Mouse (Mus musculus) liver, embryonic 14.5 days (tissue): ENCODE measurements around the gene Cacna2d2. TPM values are rescaled to one million over a fixed set of nuclear protein-coding genes. Genes with fewer than 3 reads are reported as not detected.

Source experiments
- ATAC-seq: fragments of 200-750 bp; cut with Nextera tagmentation; 2 replicates; pipeline ENCODE4 v1.8.0; 2017; ENCODE audit warnings: moderate number of reproducible peaks, mild to moderate bottlenecking, moderate library complexity; ENCODE audit not compliant: insufficient read depth
- DNase-seq, 3 experiments: peaks; one replicate each; pipeline ENCODE4 v3.0.0-alpha.2; 2012 to 2013; ENCODE audit warnings: low read depth in 3 of 3, low spot score in 3 of 3
- H3K27ac ChIP-seq: fragments of 300-500 bp; sonication (generic); 2 replicates; pipeline ENCODE4 v1.5.1; 2014; ENCODE audit warnings: moderate library complexity, mild to moderate bottlenecking, control low read depth, inconsistent platforms
- H3K27me3 ChIP-seq: fragments of 300-500 bp; sonication (generic); 2 replicates; pipeline ENCODE4 v1.6.1; 2014; ENCODE audit warnings: mild to moderate bottlenecking, low read length, moderate library complexity; ENCODE audit not compliant: control insufficient read depth, insufficient read depth
- H3K36me3 ChIP-seq: fragments of 300-500 bp; sonication (generic); replicated peaks from 2 replicates; pipeline ENCODE4 v1.6.1; 2014; ENCODE audit warnings: low read depth; ENCODE audit not compliant: control insufficient read depth, insufficient read depth
- H3K4me1 ChIP-seq, 2 experiments: fragments of 200-500 bp in 1 of 2; fragments of 300-500 bp in 1 of 2; sonication (generic) in 1 of 2; replicated peaks; 2 replicates each; pipeline ENCODE4 v1.6.1; 2012 to 2014; ENCODE audit warnings: antibody characterized with exemption in 1 of 2, inconsistent platforms in 1 of 2, low read length in 1 of 2; ENCODE audit not compliant: control insufficient read depth in 2 of 2, insufficient read depth in 2 of 2
- H3K4me2 ChIP-seq: fragments of 300-500 bp; sonication (generic); 2 replicates; pipeline ENCODE4 v1.6.1; 2014; ENCODE audit warnings: low read depth, mild to moderate bottlenecking, control low read depth, moderate library complexity
- H3K4me3 ChIP-seq, 2 experiments: fragments of 200-500 bp in 1 of 2; fragments of 300-500 bp in 1 of 2; sonication (generic) in 1 of 2; 2 replicates each; pipeline ENCODE4 v1.5.1; 2012 to 2014; ENCODE audit warnings: low read depth in 2 of 2, low read length in 2 of 2, mild to moderate bottlenecking in 2 of 2, control low read depth in 1 of 2, inconsistent platforms in 1 of 2, moderate library complexity in 1 of 2; ENCODE audit not compliant: insufficient read depth in 1 of 2
- H3K9ac ChIP-seq: fragments of 300-500 bp; sonication (generic); replicated peaks from 2 replicates; pipeline ENCODE4 v1.6.1; 2014; ENCODE audit warnings: mild to moderate bottlenecking, control low read depth, moderate library complexity
- H3K9me3 ChIP-seq: fragments of 300-500 bp; sonication (generic); 2 replicates; pipeline ENCODE4 v1.6.1; 2016; ENCODE audit warnings: low read length, mixed read lengths; ENCODE audit not compliant: control insufficient read depth
- CTCF ChIP-seq: IDR thresholded peaks from 2 replicates; pipeline ENCODE4 v1.5.1; 2016; ENCODE audit warnings: antibody characterized with exemption, low read depth, control low read depth
- EP300 ChIP-seq: IDR thresholded peaks from 2 replicates; pipeline ENCODE4 v1.6.1; 2016; ENCODE audit warnings: antibody characterized with exemption, low read depth
- WGBS: fragments of 180-500 bp; shearing (Covaris S2); extraction: QIAGEN DNeasy Blood & Tissue Kit; methylation state at CpG from one replicate; pipeline ENCODE4 v1.1.7; 2014; ENCODE audit not compliant: insufficient replicate concordance; 5-methylcytosine and 5-hydroxymethylcytosine counted together
- polyA plus RNA-seq, 2 experiments: library from polyadenylated mRNA; depleted of rRNA in 1 of 2; stranded (reverse) in 1 of 2; unstranded in 1 of 2; fragments of >200 nt; fragmentation: Nextera tagmentation in 1 of 2; extraction: Ambion mirVana in 1 of 2; gene quantifications; 2 replicates each; pipeline versions ENCODE4 v1.2.1 to v1.2.3; 2012 to 2014

The Cacna2d2 gene
- polyA plus RNA-seq, 2 experiments = 0.06 TPM; not detected in 1

DNA sequence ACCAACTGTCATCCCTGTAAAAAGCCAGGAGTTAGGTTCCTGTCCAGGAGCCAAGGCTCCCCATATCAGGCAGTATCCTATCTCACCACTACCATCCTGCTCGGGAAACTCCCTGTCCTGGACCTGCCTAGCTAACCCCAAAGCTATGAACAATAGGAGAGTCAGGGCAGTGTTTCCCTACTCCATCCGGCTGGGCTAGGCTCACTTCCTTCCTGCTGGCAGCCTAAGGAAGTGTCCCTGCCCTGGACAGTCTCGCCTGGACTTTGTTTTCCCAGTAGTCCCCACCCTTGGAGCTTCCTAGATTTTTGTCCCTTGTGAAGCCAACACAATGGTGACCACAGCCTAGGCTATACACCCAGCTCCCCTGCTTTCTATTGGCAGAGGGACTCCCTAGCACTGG, 167.4 kb downstream of the Cacna2d2 start:
- ATAC-seq (no peak), DNase-seq (no peak)
- WGBS = 49% methylated on average over 3 of the region's 3 CpGs
- Histone ChIP-seq H3K4me2 (peak overlapping the region; percentile 0; the same call in 1 of the 2 replicates), H3K27ac (peak overlapping the region; percentile 38; the same call in 1 of the 2 replicates), H3K4me1 (peaks cover 39 to 54% of the 10 kb centered on the region in 2 experiments), H3K36me3 (peaks cover 3% of the 10 kb centered on the region), H3K4me3 (no peak overlapping the region), H3K9ac (no peak overlapping the region), H3K27me3 (no peaks in the 10 kb centered on the region), H3K9me3 (no peaks in the 10 kb centered on the region)
- no peak for TF ChIP-seq CTCF
- no peak for TF ChIP-seq EP300

DNA sequence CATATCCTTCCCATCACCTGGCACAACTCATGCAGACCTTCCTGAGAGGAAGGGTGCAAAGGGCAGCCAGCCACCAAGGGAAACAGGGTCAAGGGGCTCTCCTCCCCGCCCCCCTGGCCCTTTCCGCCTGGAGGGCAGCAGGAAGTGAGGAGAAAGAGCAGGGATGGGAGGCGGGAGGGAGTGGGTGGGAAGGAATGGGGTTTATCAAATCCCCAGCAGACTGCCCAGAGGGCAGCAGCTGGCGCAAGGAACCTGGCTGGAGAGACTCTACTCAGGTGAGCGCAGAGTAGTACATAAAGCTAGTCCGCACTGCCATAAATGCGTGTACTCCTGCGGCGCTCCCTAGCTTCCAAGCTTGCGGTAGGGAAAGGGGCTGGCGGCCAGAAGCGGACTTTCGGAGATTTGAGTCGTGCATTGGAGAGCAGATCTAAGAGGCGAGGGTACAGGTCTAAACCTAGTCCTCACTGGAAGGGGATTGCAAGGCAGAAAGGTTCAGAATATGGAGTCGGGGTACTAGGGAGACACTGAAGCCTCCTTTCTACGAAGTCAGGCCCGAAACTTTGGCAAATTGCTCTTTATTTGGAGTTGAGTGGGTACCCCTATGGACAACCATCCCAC, 168.4 kb downstream of the Cacna2d2 start, which contains the start of gene Hyal2:
Gene Hyal2, plus strand, starts transcription at position 244 of the 618 bp plus-strand sequence.
- H3K9me3 ChIP-seq = no peaks in the 10 kb centered on the region
- no peak for TF ChIP-seq CTCF

DNA sequence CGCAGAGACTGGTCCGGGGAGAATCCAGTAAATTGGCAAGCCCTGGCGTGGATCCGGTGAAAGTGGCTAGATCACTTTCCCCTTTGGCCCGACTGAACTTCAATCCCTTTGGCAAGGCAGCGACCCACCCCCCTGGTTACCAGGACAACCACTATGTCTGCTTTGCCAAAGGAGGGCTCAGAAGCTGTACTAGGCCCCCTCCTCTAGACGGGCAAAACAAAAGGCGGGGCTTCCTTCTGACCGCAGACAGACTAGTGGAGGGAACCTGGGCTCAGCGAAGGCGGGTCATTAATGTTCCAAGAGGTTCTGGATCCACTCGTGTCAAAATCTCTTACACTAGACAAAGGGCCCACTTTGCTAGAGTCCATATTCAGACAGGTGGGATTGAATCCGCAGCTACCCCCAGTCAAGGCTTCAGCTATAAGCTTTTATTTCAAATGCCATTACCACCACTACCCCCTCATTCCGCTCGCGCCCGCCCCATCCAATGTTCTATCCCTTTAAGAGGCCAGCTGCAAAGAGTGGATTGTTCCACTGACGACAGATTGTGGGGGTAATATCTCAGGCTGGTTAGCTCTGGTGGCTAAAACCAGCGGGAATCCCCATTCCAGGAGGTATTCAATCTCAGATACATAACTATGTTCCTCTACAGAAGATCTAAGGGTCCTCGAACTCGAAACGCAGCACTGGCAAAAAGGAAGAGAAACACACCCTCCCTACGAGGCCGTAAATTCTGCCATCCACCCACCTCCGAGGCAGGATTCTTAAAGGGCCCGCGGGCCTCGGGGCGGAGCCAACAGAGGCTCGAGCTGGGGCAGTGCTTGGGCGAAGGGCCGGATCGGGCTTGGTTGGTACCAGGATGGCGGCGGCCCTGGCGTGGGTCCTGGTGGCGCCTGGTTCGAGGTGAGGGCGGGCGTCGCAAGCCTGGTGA, 169.2 kb downstream of the Cacna2d2 start:
- ATAC-seq = peak; percentile 79
- peak; percentile 80 to 82 (median 81) for DNase-seq
- H3K9me3 ChIP-seq = no peaks in the 10 kb centered on the region
- under 1% methylated on average over 41 of the region's 41 CpGs for WGBS
- H3K36me3 ChIP-seq = peaks cover 12% of the 10 kb centered on the region
- H3K27ac ChIP-seq = peak overlapping the region; percentile 84
- H3K4me1 ChIP-seq = peaks cover 48 to 63% of the 10 kb centered on the region in 2 experiments
- peak overlapping the region; percentile 87 for H3K9ac ChIP-seq
- H3K4me2 ChIP-seq = peak overlapping the region; percentile 85
- TF ChIP-seq EP300 = peak; percentile 57
- no peak for TF ChIP-seq CTCF
- H3K27me3 ChIP-seq = no peaks in the 10 kb centered on the region
- peak overlapping the region; percentile 86 to 88 for H3K4me3 ChIP-seq

More for the DNA sequence above, 168.4 kb downstream of the Cacna2d2 start, which contains the start of gene Hyal2:
- H3K4me2 ChIP-seq = peak within 1 kb of the TSS; percentile 85
- peak within 1 kb of the TSS; percentile 84 for H3K27ac ChIP-seq
- H3K36me3 ChIP-seq = peaks cover 9% of the 10 kb centered on the region
- H3K4me1 ChIP-seq = peaks cover 49 to 60% of the 10 kb centered on the region in 2 experiments
- H3K4me3 ChIP-seq = peak within 1 kb of the TSS; percentile 86 to 88
- peak within 1 kb of the TSS; percentile 87 for H3K9ac ChIP-seq
- no peaks in the 10 kb centered on the region for H3K27me3 ChIP-seq
- ATAC-seq (no peak), DNase-seq (no peak)
- WGBS = 45% methylated on average over 18 of the region's 18 CpGs

DNA sequence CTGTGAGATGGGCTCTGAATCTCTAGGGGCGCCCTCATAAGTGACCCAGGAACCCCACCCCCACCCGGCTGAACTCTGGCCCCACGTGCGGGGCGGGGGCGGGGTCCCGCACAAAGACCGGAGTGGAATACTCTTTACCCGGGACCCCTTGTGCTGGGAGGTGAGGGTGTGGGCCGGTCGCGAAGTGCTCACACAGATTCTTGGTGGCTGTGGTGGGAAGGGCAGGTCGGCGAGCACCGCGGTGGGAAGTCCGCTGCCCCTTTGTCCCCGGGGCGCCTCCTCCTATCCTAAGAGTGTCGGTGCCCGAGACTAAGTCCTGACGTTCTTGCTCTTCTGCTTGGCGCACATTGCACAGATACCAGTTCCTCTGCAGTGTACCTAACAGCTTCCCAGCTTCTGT, 169.9 kb downstream of the Cacna2d2 start:
- no peaks in the 10 kb centered on the region for H3K9me3 ChIP-seq
- ATAC-seq (peak; percentile 9), DNase-seq (no peak)
- H3K27ac ChIP-seq = peak overlapping the region; percentile 84
- peak overlapping the region; percentile 87 for H3K9ac ChIP-seq
- H3K36me3 ChIP-seq = peaks cover 12% of the 10 kb centered on the region
- TF ChIP-seq EP300 (no peak), CTCF (0 out of 2 replicates have a peak, but pooled peaks have one; percentile 9)
- H3K4me2 ChIP-seq = peak overlapping the region; percentile 85
- no peaks in the 10 kb centered on the region for H3K27me3 ChIP-seq
- H3K4me3 ChIP-seq = peak overlapping the region; percentile 86 to 88
- 0% methylated on average over 23 of the region's 23 CpGs for WGBS
- peaks cover 42 to 57% of the 10 kb centered on the region in 2 experiments for H3K4me1 ChIP-seq

DNA sequence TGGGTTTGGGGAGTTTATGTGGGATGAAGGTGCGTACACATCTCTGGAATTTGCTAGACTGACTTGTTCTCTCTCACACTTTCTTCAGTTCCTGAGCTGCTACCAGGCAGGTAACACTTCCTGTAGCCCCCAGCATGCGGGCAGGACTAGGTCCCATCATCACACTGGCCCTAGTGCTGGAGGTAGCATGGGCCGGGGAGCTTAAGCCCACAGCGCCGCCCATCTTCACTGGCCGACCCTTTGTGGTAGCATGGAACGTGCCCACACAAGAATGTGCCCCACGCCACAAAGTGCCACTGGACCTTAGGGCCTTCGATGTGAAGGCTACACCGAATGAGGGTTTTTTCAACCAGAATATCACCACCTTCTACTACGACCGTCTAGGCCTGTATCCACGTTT, 170.6 kb downstream of the Cacna2d2 start:
- H3K4me2 ChIP-seq = peak overlapping the region; percentile 85
- no peak for DNase-seq
- ATAC-seq = no peak
- no peaks in the 10 kb centered on the region for H3K27me3 ChIP-seq
- peak overlapping the region; percentile 84 for H3K27ac ChIP-seq
- H3K36me3 ChIP-seq = peaks cover 12% of the 10 kb centered on the region
- H3K4me3 ChIP-seq = peak overlapping the region; percentile 86 to 88
- WGBS = 64% methylated on average over 13 of the region's 13 CpGs
- no peaks in the 10 kb centered on the region for H3K9me3 ChIP-seq
- H3K4me1 ChIP-seq = peaks cover 42 to 56% of the 10 kb centered on the region in 2 experiments
- TF ChIP-seq EP300 (no peak), CTCF (0 out of 2 replicates have a peak, but pooled peaks have one; percentile 4)
- H3K9ac ChIP-seq = peak overlapping the region; percentile 87
